Mouse (Mus musculus): ENCODE data around the gene Lmx1a. TPM values are rescaled to one million over a fixed set of nuclear protein-coding genes. Genes with fewer than 3 reads are reported as not detected.

Lmx1a gene
- polyA plus RNA-seq, 1 experiment = not detected

DNA sequence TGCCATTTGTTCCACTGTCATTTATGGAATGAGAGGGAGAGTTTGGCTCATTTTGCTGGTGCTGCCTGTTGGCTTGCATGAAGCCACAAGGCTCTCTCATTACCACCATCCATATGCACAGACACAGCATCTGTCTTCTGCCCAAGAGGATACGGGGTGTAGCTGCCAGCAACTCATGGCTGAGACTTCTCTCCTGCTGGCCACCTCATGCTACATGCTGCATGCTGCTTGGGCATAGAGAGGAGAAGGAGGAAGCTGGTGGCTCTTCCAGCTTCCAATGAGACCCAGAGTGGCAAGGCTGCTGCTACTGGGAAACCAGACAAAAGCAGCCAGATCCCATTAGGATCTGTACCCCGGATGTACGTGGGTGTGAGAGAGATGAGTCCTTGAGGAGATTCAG, 47.8 kb downstream of the Lmx1a start:
- no peaks in the 10 kb centered on the region for H3K4me1 ChIP-seq (ENCODE audit: control insufficient read depth, insufficient read depth, low read length)
- TF ChIP-seq CTCF (IDR thresholded peaks at IDR 0.05; ENCODE audit: low read depth, low read length) (no peak), POLR2A (IDR thresholded peaks at IDR 0.05; ENCODE audit: borderline replicate concordance, low read depth, low read length) (no peak)
- no peak overlapping the region for H3K27ac ChIP-seq (ENCODE audit: insufficient read depth, low read depth, low read length)
- H3K4me3 ChIP-seq (ENCODE audit: insufficient read depth, low read length) = no peak overlapping the region

DNA sequence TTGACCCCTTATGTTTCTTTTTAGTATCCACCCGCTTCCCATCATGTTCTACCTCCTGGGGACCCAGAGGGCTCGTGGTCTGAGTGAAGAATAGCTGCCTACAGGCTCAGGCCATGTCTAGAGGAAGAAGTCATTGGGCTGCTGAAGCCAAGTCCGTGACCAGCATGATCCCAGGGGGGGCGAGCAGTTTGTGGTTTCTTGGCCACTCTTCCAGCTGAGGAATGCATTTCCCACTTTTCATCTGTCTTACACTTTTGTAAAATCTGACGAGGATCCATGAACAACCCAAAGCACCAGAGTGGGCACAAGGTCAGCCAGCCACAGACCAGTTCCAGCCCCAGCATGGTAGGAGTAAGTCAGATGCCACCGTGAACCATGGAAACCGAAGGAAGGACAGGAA, 50.2 kb downstream of the Lmx1a start:
- no peaks in the 10 kb centered on the region for H3K4me1 ChIP-seq (ENCODE audit: control insufficient read depth, insufficient read depth, low read length)
- H3K4me3 ChIP-seq (ENCODE audit: insufficient read depth, low read length) = no peak overlapping the region
- TF ChIP-seq CTCF (IDR thresholded peaks at IDR 0.05; ENCODE audit: low read depth, low read length) = no peak
- no peak for TF ChIP-seq POLR2A (IDR thresholded peaks at IDR 0.05; ENCODE audit: borderline replicate concordance, low read depth, low read length)
- no peak overlapping the region for H3K27ac ChIP-seq (ENCODE audit: insufficient read depth, low read depth, low read length)

DNA sequence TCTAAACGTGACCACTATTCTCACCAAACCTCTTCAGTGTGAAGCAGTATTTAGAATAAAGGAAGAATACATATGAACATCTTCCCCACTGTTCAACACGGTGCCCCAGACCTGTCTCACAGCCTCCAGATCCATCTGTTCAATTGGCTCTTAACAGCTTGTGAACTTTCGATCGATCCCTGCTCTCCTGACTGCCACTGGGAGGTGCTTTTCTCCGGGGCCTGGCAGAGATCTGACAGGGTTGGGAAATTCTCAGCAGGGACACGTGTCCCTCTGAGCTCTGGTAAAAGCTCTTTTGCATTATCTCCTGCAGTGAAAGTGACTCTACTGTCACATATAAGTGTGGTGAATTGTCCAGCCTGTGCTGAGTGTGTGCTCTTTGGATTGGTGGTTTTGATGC, 57.6 kb downstream of the Lmx1a start:
- Histone ChIP-seq H3K4me3 (ENCODE audit: insufficient read depth, low read length) (no peak overlapping the region), H3K4me1 (ENCODE audit: control insufficient read depth, insufficient read depth, low read length) (no peaks in the 10 kb centered on the region), H3K27ac (ENCODE audit: insufficient read depth, low read depth, low read length) (no peak overlapping the region)
- TF ChIP-seq CTCF (IDR thresholded peaks at IDR 0.05; ENCODE audit: low read depth, low read length) (no peak), POLR2A (IDR thresholded peaks at IDR 0.05; ENCODE audit: borderline replicate concordance, low read depth, low read length) (no peak)

DNA sequence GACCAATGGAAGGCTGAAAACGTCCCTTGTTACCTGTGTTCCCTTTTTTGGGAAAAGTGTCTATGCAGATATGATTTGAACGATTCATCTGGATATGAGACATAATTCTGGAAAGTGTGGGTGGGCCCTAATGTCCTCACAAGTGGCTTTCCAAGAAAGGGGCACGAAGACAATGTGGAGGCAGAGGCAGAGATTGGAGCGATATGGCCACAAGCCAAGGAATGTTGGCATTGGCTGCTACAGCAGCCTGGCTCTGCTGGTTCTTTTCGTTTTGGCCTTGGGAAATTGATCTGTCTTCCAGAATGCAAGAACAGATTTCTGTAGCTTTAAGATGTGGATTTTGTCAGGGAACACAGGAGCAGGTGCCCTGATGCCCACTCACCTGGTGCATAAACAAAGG, 63.6 kb downstream of the Lmx1a start:
- no peak for TF ChIP-seq CTCF (IDR thresholded peaks at IDR 0.05; ENCODE audit: low read depth, low read length)
- no peak for TF ChIP-seq POLR2A (IDR thresholded peaks at IDR 0.05; ENCODE audit: borderline replicate concordance, low read depth, low read length)
- H3K4me3 ChIP-seq (ENCODE audit: insufficient read depth, low read length) = no peak overlapping the region
- no peak overlapping the region for H3K27ac ChIP-seq (ENCODE audit: insufficient read depth, low read depth, low read length)
- no peaks in the 10 kb centered on the region for H3K4me1 ChIP-seq (ENCODE audit: control insufficient read depth, insufficient read depth, low read length)

DNA sequence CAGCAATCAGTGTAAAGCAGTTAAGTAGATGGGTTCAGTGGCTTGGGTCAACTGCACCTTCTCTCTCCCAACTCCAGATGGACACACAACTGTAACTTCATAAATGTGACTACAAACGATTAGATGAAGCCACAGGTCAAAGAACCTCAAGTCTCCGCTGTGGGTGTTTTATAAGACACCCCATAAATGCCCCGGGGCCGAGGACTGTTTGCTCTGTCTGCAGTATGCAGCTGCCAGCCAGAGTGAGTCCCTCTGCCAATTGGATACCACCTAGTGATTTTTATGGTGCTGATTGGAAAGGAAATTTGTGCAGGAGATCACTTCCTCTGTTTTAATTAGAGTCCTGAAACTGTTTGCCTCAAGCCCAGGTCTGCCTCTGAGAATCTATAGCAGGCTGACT, 65.0 kb downstream of the Lmx1a start:
- Histone ChIP-seq H3K4me1 (ENCODE audit: control insufficient read depth, insufficient read depth, low read length) (no peaks in the 10 kb centered on the region), H3K27ac (ENCODE audit: insufficient read depth, low read depth, low read length) (no peak overlapping the region), H3K4me3 (ENCODE audit: insufficient read depth, low read length) (no peak overlapping the region)
- no peak for TF ChIP-seq POLR2A (IDR thresholded peaks at IDR 0.05; ENCODE audit: borderline replicate concordance, low read depth, low read length)
- no peak for TF ChIP-seq CTCF (IDR thresholded peaks at IDR 0.05; ENCODE audit: low read depth, low read length)

DNA sequence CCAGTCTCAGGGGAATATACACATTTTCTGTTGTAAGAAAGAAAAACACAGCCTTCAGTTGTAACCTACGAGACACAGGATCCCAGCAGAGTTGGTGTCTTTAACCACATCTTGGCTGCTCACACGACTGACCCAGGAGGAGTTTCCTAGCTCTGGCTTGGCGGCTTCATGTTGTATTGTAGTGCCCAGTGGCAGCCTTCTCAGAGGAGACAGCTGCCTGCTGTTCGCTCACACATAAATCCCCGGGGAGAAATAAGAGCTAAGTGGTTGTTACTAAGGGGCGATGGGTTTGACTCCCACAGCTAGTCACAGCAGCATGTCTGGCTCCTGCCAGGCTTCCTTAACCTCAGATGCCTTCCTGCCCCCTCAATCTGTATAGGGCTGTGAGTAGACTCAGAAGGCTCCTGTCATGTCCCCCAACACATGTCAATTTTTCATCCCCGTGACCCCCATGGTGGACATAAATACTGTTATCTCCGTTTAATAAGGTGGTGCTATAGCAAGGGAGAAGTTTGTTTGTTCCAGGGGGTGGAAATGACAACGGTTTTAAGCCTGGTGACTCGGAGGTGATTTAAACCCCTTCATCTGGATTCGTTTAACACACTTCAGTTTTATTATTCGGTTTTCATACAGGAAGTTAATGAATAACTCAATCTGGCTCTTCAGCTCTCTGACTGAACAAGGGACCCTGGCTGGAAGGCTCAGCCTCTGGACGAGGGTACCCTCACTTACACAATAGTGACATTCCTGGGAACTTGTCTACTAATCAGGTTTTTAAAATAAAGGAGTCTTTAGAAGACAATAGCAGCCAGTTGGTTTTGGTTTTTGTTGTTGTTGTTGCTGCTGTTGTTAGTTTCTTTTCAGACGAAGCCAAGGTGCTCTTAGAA, 65.8 kb downstream of the Lmx1a start:
- no peak for TF ChIP-seq CTCF (IDR thresholded peaks at IDR 0.05; ENCODE audit: low read depth, low read length)
- TF ChIP-seq POLR2A (IDR thresholded peaks at IDR 0.05; ENCODE audit: borderline replicate concordance, low read depth, low read length) = no peak
- no peak overlapping the region for H3K4me3 ChIP-seq (ENCODE audit: insufficient read depth, low read length)
- H3K4me1 ChIP-seq (ENCODE audit: control insufficient read depth, insufficient read depth, low read length) = no peaks in the 10 kb centered on the region
- no peak overlapping the region for H3K27ac ChIP-seq (ENCODE audit: insufficient read depth, low read depth, low read length)

DNA sequence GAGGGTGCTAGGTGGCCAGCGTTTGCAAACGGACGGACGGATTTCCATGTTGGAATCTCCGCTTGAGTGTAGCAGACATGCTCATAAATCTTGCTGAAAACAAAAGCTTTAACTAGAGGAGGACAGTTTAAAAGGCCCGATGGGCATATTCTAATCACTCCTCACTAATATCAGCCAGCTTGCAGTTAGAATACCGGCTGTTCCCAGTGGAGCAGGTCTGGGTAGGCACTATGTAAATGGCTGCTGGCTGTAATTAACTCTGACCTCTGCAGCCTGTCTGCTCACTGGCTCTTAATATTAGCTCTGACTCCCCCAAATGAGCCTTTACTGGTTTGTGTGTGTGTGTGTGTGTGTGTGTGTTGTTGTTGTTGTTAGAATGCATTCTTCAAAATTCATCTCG, 69.2 kb downstream of the Lmx1a start:
- Histone ChIP-seq H3K4me3 (ENCODE audit: insufficient read depth, low read length) (no peak overlapping the region), H3K27ac (ENCODE audit: insufficient read depth, low read depth, low read length) (no peak overlapping the region)
- TF ChIP-seq POLR2A (IDR thresholded peaks at IDR 0.05; ENCODE audit: borderline replicate concordance, low read depth, low read length) (no peak), CTCF (IDR thresholded peaks at IDR 0.05; ENCODE audit: low read depth, low read length) (no peak)

DNA sequence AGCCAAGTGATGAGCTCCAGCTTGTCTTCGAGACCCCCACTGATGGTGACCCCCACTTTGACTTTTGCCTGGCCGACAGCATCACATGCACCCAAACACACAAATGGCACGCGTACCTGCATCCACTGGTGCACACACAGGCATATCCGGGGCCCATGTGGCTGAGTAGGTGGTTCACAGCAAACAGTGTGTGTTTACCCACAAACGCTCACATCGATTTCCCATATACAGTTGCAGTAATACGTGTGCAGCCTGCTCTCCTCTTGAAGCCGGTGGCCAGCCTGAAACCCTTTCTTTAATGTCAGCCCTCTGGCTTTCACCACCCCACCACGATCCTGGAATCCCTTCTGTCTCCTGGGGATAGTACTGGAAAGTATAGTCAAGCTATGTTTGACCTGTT, 71.3 kb downstream of the Lmx1a start:
- no peak for TF ChIP-seq POLR2A (IDR thresholded peaks at IDR 0.05; ENCODE audit: borderline replicate concordance, low read depth, low read length)
- TF ChIP-seq CTCF (IDR thresholded peaks at IDR 0.05; ENCODE audit: low read depth, low read length) = no peak
- Histone ChIP-seq H3K4me3 (ENCODE audit: insufficient read depth, low read length) (no peak overlapping the region), H3K27ac (ENCODE audit: insufficient read depth, low read depth, low read length) (no peak overlapping the region), H3K4me1 (ENCODE audit: control insufficient read depth, insufficient read depth, low read length) (no peaks in the 10 kb centered on the region)

More for the DNA sequence above, 69.2 kb downstream of the Lmx1a start:
- H3K4me1 ChIP-seq (ENCODE audit: control insufficient read depth, insufficient read depth, low read length) = no peaks in the 10 kb centered on the region

DNA sequence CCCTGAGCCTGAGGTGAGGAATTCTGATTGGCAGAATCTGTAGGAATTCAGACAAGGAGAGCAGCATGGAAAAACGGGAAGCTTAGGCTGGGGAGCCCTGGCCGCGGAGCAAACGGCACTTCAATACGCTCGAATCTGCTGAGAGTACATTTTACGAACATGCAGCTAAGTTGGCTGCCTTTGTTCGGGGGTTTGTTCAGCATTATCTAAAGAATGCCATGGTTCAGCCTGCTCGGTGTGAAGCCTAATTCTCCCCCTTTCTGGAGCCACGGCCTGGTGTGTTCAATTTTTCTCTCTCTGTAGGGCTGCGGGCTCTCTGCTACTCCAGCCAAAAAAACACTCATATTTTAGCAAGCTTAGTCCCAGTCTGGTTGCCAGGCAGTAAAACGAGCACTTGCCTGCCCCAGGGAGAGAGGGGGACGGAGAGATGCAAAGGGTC, 72.8 kb downstream of the Lmx1a start:
- no peak overlapping the region for H3K27ac ChIP-seq (ENCODE audit: insufficient read depth, low read depth, low read length)
- TF ChIP-seq CTCF (IDR thresholded peaks at IDR 0.05; ENCODE audit: low read depth, low read length) (no peak), POLR2A (IDR thresholded peaks at IDR 0.05; ENCODE audit: borderline replicate concordance, low read depth, low read length) (no peak)
- no peak overlapping the region for H3K4me3 ChIP-seq (ENCODE audit: insufficient read depth, low read length)
- no peaks in the 10 kb centered on the region for H3K4me1 ChIP-seq (ENCODE audit: control insufficient read depth, insufficient read depth, low read length)

DNA sequence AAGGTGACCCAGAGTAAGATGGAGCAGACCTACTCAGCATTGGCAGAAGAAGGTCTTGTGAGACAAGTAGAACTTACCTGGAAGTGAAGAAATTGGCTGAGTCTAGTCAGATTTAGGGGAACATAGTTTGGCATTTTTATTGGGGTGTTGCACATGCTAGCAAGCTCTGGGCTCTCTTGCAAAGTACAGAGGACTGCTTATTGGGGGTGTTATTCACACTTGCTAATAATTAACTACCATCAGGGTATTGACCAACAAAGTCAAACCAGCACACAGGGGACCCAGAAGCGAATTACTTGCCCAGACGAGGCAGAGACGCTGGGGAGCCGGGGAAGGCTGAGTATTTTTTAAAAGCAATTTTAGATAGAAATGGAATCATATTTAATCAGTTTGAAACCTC, 77.6 kb downstream of the Lmx1a start:
- no peaks in the 10 kb centered on the region for H3K4me1 ChIP-seq (ENCODE audit: control insufficient read depth, insufficient read depth, low read length)
- no peak overlapping the region for H3K27ac ChIP-seq (ENCODE audit: insufficient read depth, low read depth, low read length)
- H3K4me3 ChIP-seq (ENCODE audit: insufficient read depth, low read length) = no peak overlapping the region
- TF ChIP-seq POLR2A (IDR thresholded peaks at IDR 0.05; ENCODE audit: borderline replicate concordance, low read depth, low read length) (no peak), CTCF (IDR thresholded peaks at IDR 0.05; ENCODE audit: low read depth, low read length) (no peak)

Data from bone marrow macrophage, adult 2 months (primary cell).